Mouse (Mus musculus) spleen, adult 12 weeks (tissue): ENCODE measurements around the gene Tgfb3.

ENCODE experiments used
- DNase-seq: peaks from one replicate; pipeline ENCODE4 v3.0.0; 2022; ENCODE audit warnings: low spot score

Gene Tgfb3

GRCm38 (mm10) chr12:86027000-86027399, 51.8 kb downstream of the Tgfb3 start:
- no peak for DNase-seq

GRCm38 (mm10) chr12:86025480-86025879, 53.4 kb downstream of the Tgfb3 start:
- no peak for DNase-seq

- DNase-seq: no peak
Measured at GRCm38 (mm10) chr12:86024426-86024825, 54.4 kb downstream of the Tgfb3 start.

- no peak for DNase-seq
Measured at GRCm38 (mm10) chr12:86023081-86023871, 55.6 kb downstream of the Tgfb3 start.

GRCm38 (mm10) chr12:86022282-86022984, 56.4 kb downstream of the Tgfb3 start:
- DNase-seq: no peak

GRCm38 (mm10) chr12:86021583-86021982, 57.3 kb downstream of the Tgfb3 start:
- no peak for DNase-seq

GRCm38 (mm10) chr12:86017360-86017759, 61.5 kb downstream of the Tgfb3 start:
- no peak for DNase-seq

- DNase-seq: no peak
Measured at GRCm38 (mm10) chr12:86015114-86015513, 63.7 kb downstream of the Tgfb3 start.

GRCm38 (mm10) chr12:86014621-86015020, 64.2 kb downstream of the Tgfb3 start:
- no peak for DNase-seq

GRCm38 (mm10) chr12:86014174-86014573, 64.7 kb downstream of the Tgfb3 start:
- no peak for DNase-seq

GRCm38 (mm10) chr12:86012195-86012594, 66.6 kb downstream of the Tgfb3 start:
- DNase-seq: no peak

GRCm38 (mm10) chr12:86010656-86011055, 68.2 kb downstream of the Tgfb3 start:
- no peak for DNase-seq

- DNase-seq: no peak
Measured at GRCm38 (mm10) chr12:86007377-86007776, 71.5 kb downstream of the Tgfb3 start.
